Mouse (Mus musculus): ENCODE results near the gene Slc8b1.

Slc8b1 gene

DNA sequence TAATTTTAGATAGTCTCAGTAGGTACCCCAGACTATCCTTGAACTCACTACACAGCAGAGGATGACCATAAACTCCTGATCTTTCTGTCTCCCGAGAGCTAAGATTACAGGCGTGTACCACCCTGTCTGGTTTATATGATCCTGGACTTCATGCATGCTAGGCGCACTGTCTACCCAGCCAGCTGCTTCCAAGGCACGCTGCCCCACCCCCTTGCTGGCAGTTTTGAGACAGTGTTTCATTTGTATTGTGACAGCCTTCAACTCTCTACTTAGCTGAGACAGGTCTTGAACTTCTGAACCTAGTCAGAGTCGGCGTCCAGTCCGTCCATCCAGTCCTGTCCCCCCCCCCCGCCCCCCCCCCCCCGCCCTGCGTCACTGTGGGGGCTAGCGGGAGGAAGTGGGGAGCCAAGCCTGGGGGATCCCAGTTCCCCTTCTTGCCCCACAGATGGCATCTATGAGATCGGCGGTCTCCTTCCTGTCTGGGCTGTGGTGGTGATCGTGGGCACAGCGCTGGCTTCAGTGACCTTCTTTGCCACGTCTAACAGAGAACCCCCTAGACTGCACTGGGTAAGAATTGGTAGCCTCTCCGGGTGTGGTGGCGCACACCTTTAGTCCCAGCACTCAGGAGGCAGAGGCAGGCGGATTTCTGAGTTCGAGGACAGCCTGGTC, 16.5 kb downstream of the Slc8b1 start:
- DNase-seq (ENCODE audit: low spot score), result peak; percentile 53

GRCm38 (mm10) chr5:120531631-120532030, 20.7 kb downstream of the Slc8b1 start:
- no peak for DNase-seq (ENCODE audit: low spot score)

DNA sequence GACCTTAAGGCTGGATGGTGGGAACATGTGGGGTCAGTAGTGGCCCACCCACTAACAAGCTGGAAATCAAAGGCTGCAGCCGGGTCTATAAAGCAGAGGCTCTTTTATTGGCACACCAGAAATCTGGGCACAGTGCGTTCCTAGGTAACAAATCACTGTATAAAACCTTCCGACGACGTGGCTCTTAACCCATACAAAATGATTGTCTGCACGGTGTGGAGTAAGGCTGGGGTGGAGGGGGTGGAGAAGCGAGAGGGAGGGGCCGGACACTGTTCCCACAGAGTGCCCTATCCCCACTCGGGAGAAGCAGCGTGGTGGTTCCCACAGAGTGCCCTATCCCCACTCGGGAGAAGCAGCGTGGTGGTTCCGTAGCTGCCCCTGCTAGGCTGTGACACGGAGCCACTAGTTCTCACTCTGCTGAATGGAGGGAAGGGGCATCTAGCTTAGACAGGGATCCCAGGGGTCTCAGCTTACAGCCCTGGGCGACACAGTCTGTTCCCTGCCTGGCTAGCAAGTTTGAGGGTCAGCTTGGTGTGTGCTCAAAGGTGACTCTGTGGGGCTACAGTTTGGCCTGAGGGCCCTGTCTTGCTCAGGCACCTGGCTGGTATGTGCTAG, 23.2 kb downstream of the Slc8b1 start:
- DNase-seq (ENCODE audit: low spot score), result no peak

DNA sequence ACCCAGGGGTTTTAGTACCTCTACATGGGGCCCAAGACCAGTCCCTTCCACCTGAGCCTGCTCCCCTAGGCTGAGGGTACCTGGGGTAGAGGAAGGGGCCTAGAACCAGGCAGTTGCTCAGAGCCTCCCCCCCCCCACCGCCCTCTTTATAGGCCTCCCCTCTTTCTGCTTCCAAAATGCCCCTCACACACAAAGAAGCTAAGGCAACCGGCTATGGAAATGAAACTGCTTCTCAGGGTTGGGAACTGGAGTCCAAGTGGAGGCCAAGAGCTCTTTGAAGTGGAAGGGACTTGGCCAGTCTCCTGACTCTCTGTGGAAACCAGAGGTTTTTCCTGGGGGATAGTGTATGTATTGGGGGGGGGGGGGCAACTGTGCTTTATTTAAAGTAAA, 23.7 kb downstream of the Slc8b1 start:
- no peak for DNase-seq (ENCODE audit: low spot score)

GRCm38 (mm10) chr5:120536046-120536445, 25.1 kb downstream of the Slc8b1 start:
- DNase-seq (ENCODE audit: low spot score), result no peak

- DNase-seq (ENCODE audit: low spot score), result no peak
Measured at GRCm38 (mm10) chr5:120536632-120537031, 25.7 kb downstream of the Slc8b1 start.

DNA sequence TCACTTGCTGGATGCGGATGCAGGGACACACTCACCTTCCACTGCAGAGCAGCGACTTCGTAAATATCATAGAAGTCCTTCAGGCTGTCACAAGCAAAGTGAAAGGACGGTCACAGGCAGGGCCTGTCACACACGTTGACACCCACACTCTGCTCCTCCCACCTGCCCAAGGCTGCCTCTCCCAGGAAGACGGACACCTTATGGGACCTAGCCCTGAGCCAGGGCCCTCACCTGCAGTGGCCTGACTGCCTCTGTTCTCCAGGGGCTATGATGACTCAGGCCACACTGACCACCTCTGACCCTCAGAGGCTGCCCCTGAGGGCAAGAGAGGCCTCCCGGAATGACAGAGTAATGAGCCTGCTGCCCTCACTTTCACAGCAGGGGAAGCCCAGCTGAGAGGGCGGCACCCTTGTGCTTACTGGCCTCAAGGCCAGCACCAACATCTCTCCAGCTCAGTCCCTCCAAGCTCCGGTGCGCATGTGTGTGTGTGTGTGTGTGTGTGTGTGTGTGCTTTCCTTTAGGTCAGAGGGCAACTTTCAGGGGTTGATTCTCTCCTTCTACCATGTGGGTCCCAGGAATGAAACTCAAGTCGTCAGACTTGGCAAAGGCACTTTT, 37.4 kb downstream of the Slc8b1 start:
- DNase-seq (ENCODE audit: low spot score), result no peak

- DNase-seq (ENCODE audit: low spot score), result no peak
Measured at GRCm38 (mm10) chr5:120550137-120550536, 39.2 kb downstream of the Slc8b1 start.

DNA sequence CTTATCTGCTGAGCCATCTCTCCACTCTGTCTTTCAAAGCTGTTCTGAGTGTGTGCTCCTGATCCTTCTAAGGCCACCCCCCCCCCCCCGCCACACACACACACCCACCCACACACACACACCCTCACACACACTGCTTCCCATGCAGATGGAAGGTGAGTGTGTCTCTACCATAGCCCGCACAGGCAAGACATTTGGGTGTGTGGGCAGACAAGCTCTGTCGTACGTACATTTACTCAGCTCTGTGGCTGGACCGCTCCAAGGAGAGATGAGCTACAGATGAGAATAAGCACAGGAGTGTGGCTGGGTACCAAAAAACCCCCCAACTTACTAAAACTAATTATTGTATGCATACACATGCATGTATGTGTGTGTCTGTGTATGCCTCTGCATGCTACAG, 39.7 kb downstream of the Slc8b1 start:
- DNase-seq (ENCODE audit: low spot score), result no peak

GRCm38 (mm10) chr5:120555871-120556270, 44.9 kb downstream of the Slc8b1 start:
- DNase-seq (ENCODE audit: low spot score), result no peak

- DNase-seq (ENCODE audit: low spot score), result no peak
Measured at GRCm38 (mm10) chr5:120558041-120558440, 47.1 kb downstream of the Slc8b1 start.

GRCm38 (mm10) chr5:120558762-120559161, 47.8 kb downstream of the Slc8b1 start:
- no peak for DNase-seq (ENCODE audit: low spot score)

DNA sequence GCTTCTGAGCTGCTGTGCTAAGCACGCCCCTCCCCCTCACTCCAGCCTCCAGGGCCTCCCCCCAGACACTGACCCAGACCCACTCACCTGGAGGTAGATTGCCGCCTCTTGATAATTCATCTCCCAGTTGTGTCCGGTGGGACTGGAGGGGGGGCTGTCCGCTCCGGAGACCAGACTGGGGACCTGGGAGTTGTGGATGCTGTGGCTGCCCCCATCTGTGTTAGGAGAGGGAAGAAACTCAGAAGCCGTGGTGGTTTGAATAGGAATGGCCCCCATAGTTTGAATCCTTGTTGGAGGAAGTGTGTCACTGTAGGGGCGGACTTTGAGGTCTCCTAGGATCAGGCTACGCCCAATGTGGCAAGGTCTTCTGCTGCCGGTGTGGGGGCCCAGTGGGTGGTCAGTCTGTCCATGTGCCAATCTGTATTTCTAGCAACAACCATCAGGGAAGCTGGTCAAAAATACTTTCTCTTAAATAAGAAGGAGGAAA, 49.2 kb downstream of the Slc8b1 start:
- DNase-seq (ENCODE audit: low spot score), result no peak

DNA sequence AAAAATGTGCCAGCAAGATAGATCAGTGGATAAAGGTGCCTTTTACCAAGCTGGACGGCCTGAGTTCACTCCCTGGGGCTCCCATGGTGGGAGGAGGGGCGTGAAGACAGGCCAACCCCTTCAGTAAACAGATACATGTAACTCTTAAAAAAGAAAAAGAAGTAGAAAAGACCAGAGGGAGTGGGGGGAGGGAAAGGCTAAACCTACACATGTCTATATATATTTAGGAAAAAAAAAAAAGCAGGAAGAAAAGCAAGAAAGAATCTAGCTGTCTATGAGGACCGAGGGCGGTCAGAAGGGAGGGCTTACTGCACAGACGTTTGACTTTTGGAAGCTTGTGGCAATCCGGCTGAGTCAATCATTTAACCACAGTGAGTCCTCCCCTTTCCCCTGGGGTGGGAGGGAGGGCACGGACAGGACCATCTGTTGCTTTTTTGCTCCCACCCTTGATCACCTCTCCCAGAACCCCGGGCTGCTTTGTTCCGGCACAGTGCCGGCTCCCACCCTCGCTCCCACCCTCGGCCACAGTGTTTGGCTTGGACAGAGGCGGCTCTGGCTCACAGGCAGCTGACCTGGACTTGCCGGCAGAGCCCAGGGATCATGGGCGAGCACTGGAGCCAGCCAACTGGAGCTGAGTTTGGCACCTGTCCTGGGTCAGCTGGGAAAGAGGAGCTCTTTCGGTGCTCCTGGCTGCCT, 49.8 kb downstream of the Slc8b1 start:
- DNase-seq (ENCODE audit: low spot score), result peak; percentile 59

GRCm38 (mm10) chr5:120562956-120563913, 52.3 kb downstream of the Slc8b1 start:
- peak; percentile 57 for DNase-seq (ENCODE audit: low spot score)

DNA sequence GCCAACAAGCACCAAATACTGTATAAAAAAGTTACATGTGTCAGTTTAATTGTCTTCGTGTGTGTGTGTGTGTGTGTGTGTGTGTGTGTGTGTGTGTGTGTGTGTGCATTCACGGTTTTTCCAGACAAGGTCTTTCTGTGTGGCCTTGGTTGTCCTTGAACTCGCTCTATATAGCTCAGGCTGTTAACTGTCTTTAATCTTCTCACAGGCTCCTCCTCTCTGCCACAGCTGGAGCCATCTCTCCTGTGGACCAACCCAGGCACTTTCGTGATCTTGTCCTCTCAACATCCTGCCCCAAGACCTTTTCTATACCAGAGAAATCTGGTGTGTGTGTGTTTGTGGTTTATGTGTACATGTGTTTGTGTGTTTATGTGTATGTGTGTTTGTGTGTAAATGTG, 52.9 kb downstream of the Slc8b1 start:
- DNase-seq (ENCODE audit: low spot score), result no peak

- no peak for DNase-seq (ENCODE audit: low spot score)
Measured at GRCm38 (mm10) chr5:120565171-120565905, 54.4 kb downstream of the Slc8b1 start.

DNA sequence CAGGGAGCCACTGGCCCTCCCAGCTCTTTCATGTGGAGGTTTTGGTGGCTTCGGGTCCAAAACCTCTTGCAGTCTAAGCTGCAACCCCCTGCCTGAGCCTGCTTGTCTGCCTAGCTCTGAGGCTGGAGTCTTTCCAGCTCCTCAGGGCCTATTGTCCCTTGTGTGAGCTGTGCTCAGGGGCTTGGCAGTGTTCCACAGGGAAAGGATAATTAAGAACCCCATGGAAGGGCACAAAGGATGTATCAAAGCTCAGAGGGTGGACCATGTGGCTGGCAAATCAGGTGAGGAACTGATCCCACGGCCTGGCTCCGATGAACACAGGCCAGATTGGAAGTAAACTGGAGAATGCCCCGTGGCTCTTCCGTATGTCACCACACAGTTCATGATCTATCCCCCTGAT, 55.1 kb downstream of the Slc8b1 start:
- DNase-seq (ENCODE audit: low spot score), result peak; percentile 51

DNA sequence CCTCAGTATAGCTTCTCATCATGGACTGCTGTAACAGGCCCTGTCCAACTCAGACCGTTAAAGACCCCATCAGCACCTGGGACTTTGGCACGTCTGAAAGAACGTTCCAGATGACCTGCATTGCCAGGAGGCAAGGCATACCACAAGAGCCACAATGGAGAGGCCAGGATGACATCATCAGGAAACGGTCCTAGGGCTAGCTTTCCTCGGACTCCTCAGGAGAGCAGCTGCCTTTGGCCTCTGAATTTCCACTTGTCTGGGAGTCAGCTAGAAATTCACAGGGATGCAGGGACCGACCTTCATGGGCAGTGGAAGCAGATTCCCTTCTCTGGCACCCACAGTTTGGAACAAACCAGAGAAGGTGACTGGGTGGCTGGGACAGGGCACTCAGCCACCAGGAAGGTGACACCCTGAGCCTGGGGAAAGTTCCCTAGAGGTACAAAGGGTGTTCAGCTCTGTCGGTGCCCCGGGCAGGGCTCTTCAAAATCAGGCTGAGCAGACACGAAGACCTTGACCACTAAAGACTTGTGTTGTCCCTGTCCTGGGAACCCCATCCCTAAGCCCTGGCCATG, 55.8 kb downstream of the Slc8b1 start:
- no peak for DNase-seq (ENCODE audit: low spot score)

DNA sequence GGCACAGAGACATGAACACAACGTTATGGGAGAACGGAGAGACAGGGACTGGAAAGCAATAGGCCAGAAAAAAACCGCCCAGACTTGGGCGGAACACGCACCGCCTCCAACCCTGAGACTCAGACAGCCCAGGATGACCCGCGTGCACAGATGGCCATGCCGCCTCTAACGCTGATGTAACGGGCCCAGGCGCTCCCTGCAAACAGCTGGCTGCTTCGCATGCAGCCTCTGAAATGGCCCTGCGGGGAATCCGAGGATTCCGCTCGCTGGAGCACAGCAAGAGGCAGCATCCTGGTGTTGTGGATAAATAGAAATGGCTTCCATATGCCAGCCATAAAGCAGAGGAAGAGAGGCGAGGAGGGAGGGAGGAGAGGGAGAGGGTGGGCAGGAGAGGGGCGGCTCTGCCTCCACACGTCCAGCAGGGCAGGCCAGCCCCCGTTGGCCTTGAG, 56.3 kb downstream of the Slc8b1 start:
- peak; percentile 59 for DNase-seq (ENCODE audit: low spot score)

All from testis, postnatal 14 days (tissue).